Mouse (Mus musculus) T-cell, adult 2 months (primary cell): Measurements from ENCODE around the gene Otud1.
A peak's percentile ranks its signal among the peaks of the same experiment; 100 is the strongest.

Source experiments
- DNase-seq: peaks from one replicate; pipeline ENCODE4 v3.0.0; 2022; ENCODE audit warnings: low spot score

The Otud1 gene

GRCm38 (mm10) chr2:19670851-19671688 is 13.5 kb downstream of the Otud1 start:
- no peak for DNase-seq

GRCm38 (mm10) chr2:19682997-19683396 is 25.4 kb downstream of the Otud1 start:
- DNase-seq, result peak; percentile 48

DNA sequence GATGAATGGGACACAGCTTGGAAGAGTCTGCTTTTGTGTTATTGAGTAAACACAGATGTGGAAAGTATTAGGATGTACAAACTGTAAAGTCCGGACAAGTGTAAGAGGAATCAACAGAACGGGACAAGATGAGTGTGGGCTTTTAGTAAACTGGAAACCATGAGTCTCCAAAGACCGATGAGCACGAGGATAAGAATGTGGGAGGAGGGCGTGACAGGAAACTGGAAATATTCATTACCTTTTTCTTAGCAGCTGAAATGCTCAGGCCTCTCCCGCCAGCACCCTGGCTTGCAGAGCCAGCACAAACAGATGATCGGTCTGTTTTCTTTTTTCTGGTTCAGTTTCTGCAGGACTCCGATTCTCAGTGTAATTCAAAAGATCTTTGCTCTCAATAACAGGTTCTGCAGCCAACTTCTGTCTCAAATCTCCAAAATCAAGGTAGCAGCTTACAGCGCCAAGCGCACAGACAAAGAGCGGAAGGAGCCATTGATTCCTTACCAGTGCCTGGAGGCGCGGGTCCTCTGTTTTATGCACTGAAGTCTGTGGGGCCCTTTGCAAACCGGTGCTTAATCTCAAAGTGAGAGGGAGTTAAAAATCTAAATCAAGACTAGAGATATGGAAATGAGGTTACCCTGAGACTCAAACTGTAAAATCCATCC is 28.1 kb downstream of the Otud1 start:
- no peak for DNase-seq

DNA sequence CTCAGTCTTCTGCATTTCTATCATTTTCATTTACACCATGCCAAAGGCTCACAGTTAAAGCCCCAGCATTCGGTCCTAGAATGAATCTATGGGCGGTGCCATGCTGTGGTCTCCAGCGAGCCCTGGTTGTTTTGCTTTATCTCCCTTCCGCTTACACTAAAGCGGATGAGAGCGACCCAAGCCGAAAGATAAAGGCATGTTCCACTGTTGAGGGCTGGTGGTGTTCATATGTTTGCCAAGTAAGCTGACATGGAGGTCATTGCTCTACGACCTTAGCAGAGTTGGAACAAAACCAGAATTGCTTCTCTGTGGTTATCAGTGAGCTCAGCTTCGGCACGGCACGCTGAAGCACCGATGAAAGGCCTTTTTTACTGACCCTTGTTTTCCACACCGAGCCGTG is 32.5 kb downstream of the Otud1 start:
- DNase-seq, result no peak

DNA sequence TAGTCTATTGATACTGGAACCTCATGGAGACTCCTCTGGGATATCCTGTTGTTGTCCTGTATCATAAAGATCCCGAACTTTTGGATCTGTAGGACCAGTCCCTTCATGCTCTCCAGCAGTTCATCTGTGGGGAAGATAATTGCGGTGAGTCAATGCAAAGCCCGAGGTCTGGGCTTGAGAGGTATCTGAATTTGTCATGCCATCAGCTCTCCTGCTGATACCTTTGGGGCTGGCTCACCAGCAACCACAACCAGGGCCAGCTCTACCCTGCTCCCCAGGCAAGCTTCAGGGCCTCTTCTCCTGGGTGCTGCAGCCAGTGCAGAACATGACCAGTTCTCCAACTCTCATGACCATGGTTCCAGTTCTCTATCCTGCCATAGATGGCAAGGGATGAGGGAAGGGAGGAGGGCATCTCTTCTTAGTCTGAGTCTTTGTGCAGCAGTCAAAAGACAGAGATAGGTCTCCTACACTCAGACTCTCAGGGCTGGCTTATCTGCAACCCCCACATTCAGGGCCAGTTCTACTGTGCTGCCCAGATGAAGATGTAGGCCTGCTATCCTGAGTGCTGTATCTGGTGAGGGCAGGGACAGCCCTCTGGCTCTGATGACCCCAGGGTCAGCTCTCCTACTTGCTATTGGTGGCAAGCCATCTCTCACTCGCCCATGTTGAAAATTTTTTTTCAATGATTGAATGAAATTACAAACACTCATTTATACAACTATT is 42.2 kb downstream of the Otud1 start:
- DNase-seq, result no peak

DNA sequence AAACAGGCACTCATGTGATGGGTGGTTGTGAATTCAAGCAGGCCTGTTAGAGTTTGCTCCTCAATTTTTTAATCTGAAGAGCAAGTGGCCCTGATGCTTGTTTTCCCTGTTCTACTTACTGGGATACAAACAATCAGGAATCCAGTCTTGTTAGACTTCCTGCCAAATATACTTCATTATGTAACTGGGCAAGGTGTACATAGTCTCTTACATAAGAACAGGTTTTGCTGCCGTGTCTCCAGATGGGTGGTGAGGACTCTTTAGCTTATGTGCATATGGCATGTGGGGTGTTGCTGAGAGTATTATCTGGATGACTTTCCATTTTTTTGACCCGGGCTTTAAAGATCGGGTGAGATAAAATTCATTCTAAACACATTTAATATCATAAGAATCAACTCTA is 43.8 kb downstream of the Otud1 start:
- no peak for DNase-seq

DNA sequence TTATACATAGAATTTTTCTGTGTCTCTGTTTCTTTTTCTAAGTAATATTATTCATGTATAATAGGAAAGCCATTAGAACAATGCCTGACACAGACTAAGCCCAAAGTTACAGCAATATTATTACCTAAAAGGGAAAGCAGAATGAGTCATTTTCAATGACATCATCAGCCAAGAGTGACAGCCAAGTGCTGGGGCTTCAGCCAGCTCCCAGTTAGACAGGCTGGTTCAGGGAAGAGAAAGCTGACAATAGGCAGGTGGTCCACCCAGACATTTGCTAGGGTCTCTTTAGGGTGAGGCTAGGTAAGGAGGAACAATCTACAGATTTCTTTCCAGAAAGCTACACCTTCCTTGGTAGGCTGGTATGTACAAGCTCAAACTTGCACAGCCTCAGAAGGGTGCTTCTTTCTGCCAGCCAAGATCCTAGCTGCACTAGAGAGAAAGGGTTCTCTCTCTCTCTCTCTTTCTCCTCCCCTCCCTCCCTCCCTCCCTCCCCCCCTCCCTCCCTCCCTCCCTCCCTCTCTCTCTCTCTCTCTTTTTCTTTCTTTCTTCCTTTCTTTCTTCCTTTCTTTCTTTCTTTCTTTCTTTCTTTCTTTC is 45.6 kb downstream of the Otud1 start:
- DNase-seq, result no peak

DNA sequence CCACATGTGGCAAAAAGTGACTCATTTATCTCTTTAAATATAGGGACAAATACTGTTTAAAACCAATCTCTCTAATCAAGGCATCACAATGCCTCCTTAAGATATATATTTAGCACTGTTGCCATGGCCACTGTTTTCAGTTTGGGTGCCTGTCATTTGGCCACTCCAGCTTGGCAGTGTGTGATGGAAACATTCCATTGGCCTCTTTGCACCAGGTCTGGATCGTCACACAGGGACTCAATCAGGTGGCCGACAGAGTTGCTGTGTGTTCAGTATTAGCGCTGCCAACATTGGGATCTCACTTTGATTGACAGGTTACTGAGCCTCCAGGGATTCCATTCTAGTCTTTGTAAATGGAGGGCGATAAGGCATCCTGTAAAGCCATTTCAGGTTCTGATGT is 46.1 kb downstream of the Otud1 start:
- no peak for DNase-seq

- DNase-seq, result no peak
Observed at GRCm38 (mm10) chr2:19704272-19704671, 46.7 kb downstream of the Otud1 start.

DNA sequence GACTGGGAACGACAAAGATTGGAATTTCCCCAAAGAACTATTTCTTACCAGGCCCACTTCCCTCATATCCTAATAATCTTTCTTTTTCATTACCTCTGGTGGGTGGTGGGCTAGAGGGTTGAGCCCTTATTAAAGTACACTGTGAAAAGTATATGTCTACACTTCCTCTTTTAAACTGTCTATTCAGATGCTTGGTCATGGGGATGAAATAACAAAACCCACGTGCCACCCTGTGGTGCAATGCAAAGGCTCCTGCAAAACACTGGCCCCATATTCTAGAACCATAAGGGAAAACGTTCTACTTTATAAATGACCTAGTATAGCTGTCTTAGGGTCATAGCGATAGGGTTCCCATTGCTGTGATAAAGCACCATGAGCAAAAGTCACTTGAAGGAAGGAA is 49.3 kb downstream of the Otud1 start:
- DNase-seq, result no peak
